Mouse (Mus musculus): Measurements from ENCODE around the gene Ddx42.

- TF ChIP-seq POLR2A (IDR thresholded peaks at IDR 0.05; ENCODE audit: control insufficient read depth, low read depth, low read length): no peak
- no peak for TF ChIP-seq CTCF (IDR thresholded peaks at IDR 0.05; ENCODE audit: control insufficient read depth, insufficient read depth, insufficient replicate concordance, low read depth, low read length)
Measured at GRCm38 (mm10) chr11:106282452-106282851, 65.7 kb downstream of the Ddx42 start.
